ENCODE assay signal across 12 mouse cellular contexts in genomic region chr3:135298560-135298959, GRCm38 (mm10). TPM values are rescaled to one million over a fixed set of nuclear protein-coding genes. Genes with fewer than 3 reads are reported as not detected.
DNase-seq lines count a peak whose midpoint lies in the region; ATAC-seq lines count a peak whose summit lies in the region.
"Had no signal": no experiment of that assay in that cellular context is flagged by ENCODE, and none has a peak within 500 bp of the region (broad histone marks: within the 10 kb centered on the region; RNA-seq: fewer than 3 reads in every experiment).

No protein-coding gene starts in this region.

- no peak overlapping the region for H3K27ac ChIP-seq in forebrain, embryonic 12.5 days
- H3K27ac ChIP-seq in neural tube, embryonic 15.5 days (replicated peaks): no peak overlapping the region
- no peak overlapping the region for H3K27ac ChIP-seq in limb, embryonic 10.5 days
- H3K27ac ChIP-seq: layer of hippocampus, adult 2 months; liver, embryonic 13.5 days had no signal

- no peak overlapping the region for H3K4me2 ChIP-seq in forebrain, embryonic 12.5 days
- H3K4me2 ChIP-seq in neural tube, embryonic 15.5 days: no peak overlapping the region
- H3K4me2 ChIP-seq: liver, embryonic 13.5 days had no signal

- H3K27me3 ChIP-seq in forebrain, embryonic 12.5 days: no peaks in the 10 kb centered on the region
- no peaks in the 10 kb centered on the region for H3K27me3 ChIP-seq in neural tube, embryonic 15.5 days (replicated peaks)
- H3K27me3 ChIP-seq in limb, embryonic 10.5 days (ENCODE audit: low read depth, poor library complexity, severe bottlenecking): no peaks in the 10 kb centered on the region
- H3K27me3 ChIP-seq: liver, embryonic 13.5 days had no signal

- no peak overlapping the region for H3K9ac ChIP-seq in forebrain, embryonic 12.5 days
- no peak overlapping the region for H3K9ac ChIP-seq in neural tube, embryonic 15.5 days (replicated peaks)
- H3K9ac ChIP-seq: liver, embryonic 13.5 days had no signal

- H3K9me3 ChIP-seq in forebrain, embryonic 12.5 days: no peaks in the 10 kb centered on the region
- no peaks in the 10 kb centered on the region for H3K9me3 ChIP-seq in neural tube, embryonic 15.5 days (replicated peaks)
- H3K9me3 ChIP-seq in limb, embryonic 10.5 days (replicated peaks): no peaks in the 10 kb centered on the region
- H3K9me3 ChIP-seq: liver, embryonic 13.5 days had no signal

- no peaks in the 10 kb centered on the region for H3K36me3 ChIP-seq in forebrain, embryonic 12.5 days (replicated peaks)
- no peaks in the 10 kb centered on the region for H3K36me3 ChIP-seq in neural tube, embryonic 15.5 days
- H3K36me3 ChIP-seq in limb, embryonic 10.5 days: no peaks in the 10 kb centered on the region
- H3K36me3 ChIP-seq: liver, embryonic 13.5 days had no signal

- ATAC-seq in common myeloid progenitor, adult 5-6 weeks (replicated peaks; ENCODE audit: low read depth, poor library complexity, severe bottlenecking): peak; percentile 88
- ATAC-seq in forebrain, embryonic 12.5 days (ENCODE audit: low FRiP score): no peak
- no peak for ATAC-seq in neural tube, embryonic 15.5 days (ENCODE audit: low FRiP score)

- peak; percentile 14 to 48 for DNase-seq in layer of hippocampus, adult 18-20 months (ENCODE audit: low spot score in 2 of 2)
- DNase-seq in layer of hippocampus, adult 9-10 months (ENCODE audit: low spot score): no peak
- DNase-seq in 416B (ENCODE audit: low read depth) (peak; percentile 91), MEL-GATA-1-ER (ENCODE audit: extremely low read depth, low read depth) (peak; percentile 58)
- no peak for DNase-seq in limb, embryonic 10.5 days (ENCODE audit: low spot score)
- DNase-seq: cerebellum, adult 9-11 months; liver, embryonic 13.5 days; thymus, postnatal 25 days had no signal

- H3K4me1 ChIP-seq in forebrain, embryonic 12.5 days: peaks cover 10% of the 10 kb centered on the region
- H3K4me1 ChIP-seq in neural tube, embryonic 15.5 days: 0 out of 2 replicates have a peak, but pooled peaks cover 2% of the 10 kb centered on the region
- H3K4me1 ChIP-seq in limb, embryonic 10.5 days: peaks cover 4% of the 10 kb centered on the region
- H3K4me1 ChIP-seq: liver, embryonic 13.5 days had no signal

- no peak overlapping the region for H3K4me3 ChIP-seq in forebrain, embryonic 12.5 days (replicated peaks)
- H3K4me3 ChIP-seq in neural tube, embryonic 15.5 days (replicated peaks): no peak overlapping the region
- no peak overlapping the region for H3K4me3 ChIP-seq in limb, embryonic 10.5 days
- H3K4me3 ChIP-seq: layer of hippocampus, adult 2 months; liver, embryonic 13.5 days had no signal

- 86% methylated on average over 3 of the region's 3 CpGs for WGBS in forebrain, embryonic 12.5 days
- 92% methylated on average over 3 of the region's 3 CpGs for WGBS in neural tube, embryonic 15.5 days
- 89% methylated on average over 3 of the region's 3 CpGs for WGBS in limb, embryonic 10.5 days

RNA-seq across cellular contexts. Expression of gene Slc9b2, which starts 8.9 kb away (rescaled TPM):
- 1 to 10 TPM; 2.3 to 3.0 TPM for total RNA-seq in layer of hippocampus, adult 18-20 months (2021)
- total RNA-seq in common myeloid progenitor, adult 5-6 weeks (2017): 0.41 TPM in 1 of 2 replicates, not detected in the other
- 2.1 and 4.3 TPM in 2 replicates for polyA plus RNA-seq in forebrain, embryonic 12.5 days (2016; fragmentation: Nextera tagmentation; extraction: Ambion mirVana)
- polyA plus RNA-seq in neural tube, embryonic 15.5 days (2015; fragmentation: Nextera tagmentation; extraction: Ambion mirVana): 2.4 and 2.5 TPM in 2 replicates
- 3.9 and 4.1 TPM in 2 replicates for polyA plus RNA-seq in limb, embryonic 10.5 days (2016; fragmentation: Nextera tagmentation; extraction: Ambion mirVana)

RNA-seq across cellular contexts. Expression of gene Bdh2, which starts 17.5 kb away (rescaled TPM):
- 1 to 10 TPM; 5.4 to 6.3 TPM for total RNA-seq in layer of hippocampus, adult 18-20 months (2021)
- 1.4 TPM in 1 of 2 replicates, not detected in the other for total RNA-seq in common myeloid progenitor, adult 5-6 weeks (2017)
- 4.7 and 5.3 TPM in 2 replicates for polyA plus RNA-seq in forebrain, embryonic 12.5 days (2016; fragmentation: Nextera tagmentation; extraction: Ambion mirVana)
- 4.2 and 5.2 TPM in 2 replicates for polyA plus RNA-seq in neural tube, embryonic 15.5 days (2015; fragmentation: Nextera tagmentation; extraction: Ambion mirVana)
- 3.6 and 6.1 TPM in 2 replicates for polyA plus RNA-seq in limb, embryonic 10.5 days (2016; fragmentation: Nextera tagmentation; extraction: Ambion mirVana)

RNA-seq across cellular contexts. Expression of gene Slc9b1, which starts 49.3 kb away (rescaled TPM):
- under 1 TPM in 1 of 2 experiments, not detected in 1; 0.28 TPM for total RNA-seq in layer of hippocampus, adult 18-20 months (2021)
- total RNA-seq in common myeloid progenitor, adult 5-6 weeks (2017): not detected in 2 replicates
- 0.31 TPM in 1 of 2 replicates, not detected in the other for polyA plus RNA-seq in forebrain, embryonic 12.5 days (2016; fragmentation: Nextera tagmentation; extraction: Ambion mirVana)
- polyA plus RNA-seq in neural tube, embryonic 15.5 days (2015; fragmentation: Nextera tagmentation; extraction: Ambion mirVana): 0.36 and 0.54 TPM in 2 replicates
- polyA plus RNA-seq in limb, embryonic 10.5 days (2016; fragmentation: Nextera tagmentation; extraction: Ambion mirVana): 0.11 and 0.30 TPM in 2 replicates
- total RNA-seq: layer of hippocampus, adult 2 months had no signal
- polyA plus RNA-seq: liver, embryonic 13.5 days had no signal

Comparison
In these comparisons a context has a peak if more than half of its experiments do, and no peak if none do; other contexts are left out.
1. DNase-seq: peak in layer of hippocampus, adult 18-20 months (2 of 2), 416B (single experiment) and MEL-GATA-1-ER (single experiment); none in layer of hippocampus, adult 9-10 months (single experiment) and limb, embryonic 10.5 days (single experiment).